In the genomic region with DNA sequence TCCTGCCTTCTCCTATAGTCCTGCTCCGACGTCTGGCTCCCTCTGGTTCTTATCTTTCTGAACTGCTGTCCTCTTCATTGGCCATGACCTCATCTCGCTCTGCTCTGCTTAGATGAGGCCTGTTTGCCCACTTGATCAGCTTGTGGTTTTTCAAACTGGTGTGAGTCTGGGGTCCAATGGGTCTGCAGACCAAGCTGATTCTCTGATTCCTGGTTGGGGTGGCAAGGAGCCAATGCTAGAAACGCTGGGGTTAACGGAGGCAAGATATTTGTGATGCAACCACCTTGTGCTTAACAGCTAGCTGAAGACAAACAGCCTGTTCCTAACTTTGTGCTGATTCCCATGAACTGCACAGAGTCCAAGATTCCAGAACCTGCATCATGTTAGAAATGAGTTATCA, we compare ENCODE assay signal across 19 mouse cellular contexts.
"Had no signal": no experiment of that assay in that cellular context is flagged by ENCODE, and none has a peak within 500 bp of the region (broad histone marks: within the 10 kb centered on the region; RNA-seq: fewer than 3 reads in every experiment).

No protein-coding gene starts in this region.

- DNase-seq: kidney, adult 18-20 months; kidney, adult 9 months; layer of hippocampus, adult 9-11 months; liver, embryonic 13.5 days; lung, postnatal 36 days; retina, postnatal 1 day; right cerebral cortex, postnatal 25 days; spleen, adult 18-20 months had no signal

- H3K4me3 ChIP-seq: layer of hippocampus, adult 2 months; left cerebral cortex, adult 2 months; liver, embryonic 13.5 days; lung, embryonic 15.5 days; megakaryocyte, embryonic 14.5 days; midbrain, embryonic 10.5 days; midbrain, embryonic 13.5 days; myocyte; neural tube, embryonic 13.5 days; stomach, embryonic 15.5 days had no signal

- H3K4me1 ChIP-seq: liver, embryonic 13.5 days; lung, embryonic 15.5 days; megakaryocyte, embryonic 14.5 days; midbrain, embryonic 13.5 days; neural tube, embryonic 13.5 days; stomach, embryonic 15.5 days had no signal

- ATAC-seq: midbrain, embryonic 13.5 days; midbrain, embryonic 16.5 days had no signal

- H3K36me3 ChIP-seq: liver, embryonic 13.5 days; lung, embryonic 15.5 days; midbrain, embryonic 10.5 days; midbrain, embryonic 13.5 days; neural tube, embryonic 13.5 days; stomach, embryonic 15.5 days had no signal

- H3K4me2 ChIP-seq: liver, embryonic 13.5 days; lung, embryonic 15.5 days; midbrain, embryonic 13.5 days; neural tube, embryonic 13.5 days; stomach, embryonic 15.5 days had no signal

- H3K9me3 ChIP-seq: liver, embryonic 13.5 days; lung, embryonic 15.5 days; megakaryocyte, embryonic 14.5 days; midbrain, embryonic 10.5 days; midbrain, embryonic 13.5 days; neural tube, embryonic 13.5 days; stomach, embryonic 15.5 days had no signal

- H3K27me3 ChIP-seq: liver, embryonic 13.5 days; lung, embryonic 15.5 days; midbrain, embryonic 13.5 days; neural tube, embryonic 13.5 days; stomach, embryonic 15.5 days had no signal

- H3K27ac ChIP-seq: kidney, postnatal 0 days; layer of hippocampus, adult 2 months; left cerebral cortex, adult 2 months; liver, embryonic 13.5 days; lung, embryonic 15.5 days; midbrain, embryonic 10.5 days; midbrain, embryonic 13.5 days; neural tube, embryonic 13.5 days; stomach, embryonic 15.5 days had no signal

- H3K9ac ChIP-seq: liver, embryonic 13.5 days; lung, embryonic 15.5 days; midbrain, embryonic 13.5 days; neural tube, embryonic 13.5 days; stomach, embryonic 15.5 days had no signal
